Mouse (Mus musculus) thymus, postnatal 0 days (tissue): ENCODE data around the gene Ikbip. TPM values are rescaled to one million over a fixed set of nuclear protein-coding genes. Genes with fewer than 3 reads are reported as not detected.
A peak's percentile ranks its signal among the peaks of the same experiment; 100 is the strongest.

ENCODE experiments used
- DNase-seq: peaks from one replicate; pipeline ENCODE4 v3.0.0-alpha.2; 2015; ENCODE audit warnings: low spot score
- polyA plus RNA-seq: library from polyadenylated mRNA; unstranded; fragments of >200 nt; fragmentation: Nextera tagmentation; extraction: Ambion mirVana; gene quantifications from 2 replicates; pipeline ENCODE4 v1.2.1, GENCODE M21; 2015

Ikbip gene
- polyA plus RNA-seq, 1 experiment from 2014 or later, result 12.2 TPM

DNA sequence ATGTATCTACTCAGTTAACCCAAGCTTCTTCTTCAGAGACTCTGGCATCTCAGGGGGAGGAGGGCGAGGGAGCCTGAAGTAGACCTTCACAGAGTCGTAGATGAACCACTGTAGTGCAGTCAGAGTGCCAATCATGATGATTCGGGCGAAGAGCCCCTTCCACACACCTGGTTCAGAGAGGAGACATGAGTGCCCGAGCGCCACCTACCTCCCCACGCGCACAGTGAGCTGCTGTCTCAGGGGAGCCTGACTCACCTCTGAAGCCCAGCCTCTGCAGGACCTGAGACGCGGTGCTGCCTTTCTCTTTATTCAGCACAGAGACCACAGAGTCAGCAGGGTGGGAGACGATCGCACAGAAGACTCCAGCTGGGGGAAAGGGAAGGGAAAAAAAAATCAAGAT lies 34.2 kb downstream of the Ikbip start:
- DNase-seq, result no peak

DNA sequence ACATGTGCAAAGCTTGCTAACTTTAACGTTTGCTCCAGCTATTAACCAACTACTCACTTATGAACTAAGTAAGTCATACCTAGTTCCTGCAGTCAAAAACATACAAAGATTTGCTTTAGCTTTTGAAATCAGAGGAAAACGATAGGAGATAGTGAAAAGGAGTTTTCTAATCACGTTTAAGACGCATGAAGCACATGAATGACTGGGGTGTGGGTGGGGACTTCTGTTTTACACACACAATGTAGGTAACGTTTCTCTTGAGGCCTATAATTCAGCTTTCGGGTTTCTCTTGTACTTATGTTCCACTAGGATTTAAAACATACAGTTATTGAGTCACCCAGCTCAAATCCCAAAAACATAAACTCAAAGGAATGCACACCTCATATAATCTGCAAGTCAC lies 39.9 kb downstream of the Ikbip start:
- DNase-seq, result no peak

DNA sequence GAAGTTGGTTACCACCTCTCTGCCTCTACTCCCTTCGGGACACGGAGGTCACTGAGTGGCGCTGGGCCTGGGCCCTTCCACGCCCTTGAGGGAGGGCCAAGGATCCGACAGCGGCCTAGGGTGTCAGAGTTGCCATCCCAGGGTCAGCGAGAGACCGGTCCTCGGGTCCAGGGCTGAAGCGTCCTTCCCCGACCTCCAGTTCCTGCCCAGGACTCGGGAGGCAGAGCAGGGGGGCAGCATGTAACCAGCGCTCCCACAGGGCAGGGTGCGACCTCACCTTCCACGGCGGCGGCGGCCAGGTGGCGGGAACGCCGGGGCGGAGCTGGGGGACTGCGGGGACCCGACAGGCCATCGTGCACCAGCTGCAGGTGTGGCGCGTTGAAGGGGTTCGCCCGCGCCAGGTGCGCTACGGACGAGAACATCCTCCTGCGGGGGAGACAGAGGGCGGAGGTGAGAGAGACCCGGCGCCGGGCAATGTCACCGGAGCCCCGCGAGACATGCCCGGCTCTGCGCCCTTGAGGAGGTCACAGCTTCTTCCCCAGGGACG lies 40.6 kb downstream of the Ikbip start:
- DNase-seq, result no peak

DNA sequence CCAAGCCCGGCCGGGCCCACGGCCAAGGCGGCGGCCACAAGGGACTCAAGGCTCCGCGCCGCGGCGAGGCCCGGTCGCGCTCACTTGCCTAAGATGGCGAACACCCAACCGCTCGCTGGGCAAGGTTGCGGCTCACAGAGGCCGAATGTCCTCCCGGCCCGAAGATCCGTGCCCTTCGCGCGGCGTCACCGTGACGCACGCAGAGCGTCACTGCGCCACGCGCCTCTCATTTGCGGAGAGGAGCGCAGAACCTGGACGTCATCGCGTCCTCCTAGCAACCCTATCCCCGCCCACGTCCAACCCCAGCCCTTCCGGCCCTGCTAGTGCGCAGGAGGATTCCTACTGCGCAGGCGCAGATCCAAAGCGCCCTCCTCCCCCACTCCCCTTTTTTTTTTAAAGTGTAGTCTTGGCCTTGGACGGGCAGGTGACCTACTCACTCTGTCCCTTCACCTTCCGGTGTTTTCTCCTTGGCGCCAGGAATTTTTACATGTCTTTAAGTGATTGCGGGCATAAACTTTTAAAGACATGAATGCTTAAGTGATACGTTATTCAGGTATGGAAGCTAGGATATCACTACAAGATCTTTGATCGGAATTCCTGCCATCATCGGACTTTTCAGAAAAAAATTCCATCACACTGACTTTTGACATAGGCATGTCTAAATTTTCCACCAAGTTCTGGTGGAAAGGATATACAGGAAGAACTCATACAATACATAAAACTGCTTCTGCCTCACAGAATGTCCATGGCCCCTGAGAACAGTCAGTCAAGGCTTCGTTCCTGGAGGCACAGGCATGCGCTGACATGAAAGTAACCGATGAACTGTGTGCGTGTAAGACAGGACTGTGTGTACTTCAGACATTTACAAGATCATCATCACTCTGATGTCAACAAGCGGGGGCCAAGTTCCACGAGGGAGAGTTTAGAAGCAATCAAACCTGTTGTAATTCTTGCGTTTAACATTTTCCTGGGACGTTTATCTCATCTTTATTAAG lies 41.4 kb downstream of the Ikbip start, which contains the start of gene Slc25a3:
TSS of gene Slc25a3 (minus strand) at position 232 of the 995 bp plus-strand sequence.
- peak; percentile 99 for DNase-seq

DNA sequence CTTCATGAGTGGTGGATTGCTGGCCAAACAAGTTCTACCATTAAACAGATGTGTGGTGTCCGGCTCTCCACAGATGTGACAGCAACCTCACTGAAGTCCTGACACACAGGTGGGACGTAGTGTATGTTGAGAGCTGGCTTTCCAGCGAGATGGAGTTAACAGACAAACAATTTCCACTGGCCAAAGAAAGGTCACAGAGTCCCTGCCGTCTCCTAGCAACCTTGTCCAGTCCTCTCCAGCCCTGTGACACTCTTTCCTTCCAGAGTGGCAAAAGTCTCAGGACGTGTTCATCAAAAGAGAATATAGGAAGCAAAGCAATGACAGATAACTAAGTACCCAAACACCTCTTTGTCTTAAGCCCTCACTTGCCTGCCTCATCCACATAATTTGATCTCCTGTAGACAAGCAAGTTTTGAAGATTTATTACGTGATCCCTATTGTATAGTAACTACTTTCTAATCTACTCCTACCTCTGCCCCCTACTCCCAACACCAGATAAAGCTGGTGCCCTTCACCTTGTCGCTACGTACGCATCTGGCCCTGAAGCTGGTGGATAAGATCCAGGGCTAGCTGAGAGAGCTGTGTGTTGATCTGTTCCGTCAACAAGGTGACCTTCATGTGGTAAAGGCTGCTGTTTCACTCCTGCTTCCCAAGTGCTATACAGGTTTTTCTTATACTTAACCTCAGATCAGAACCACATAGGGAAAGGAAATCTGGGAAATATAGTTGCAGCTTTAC lies 44.0 kb downstream of the Ikbip start:
- DNase-seq, result no peak

- no peak for DNase-seq
These were observed 44.7 kb downstream of the Ikbip start for GRCm38 (mm10) chr10:91127395-91127794.

DNA sequence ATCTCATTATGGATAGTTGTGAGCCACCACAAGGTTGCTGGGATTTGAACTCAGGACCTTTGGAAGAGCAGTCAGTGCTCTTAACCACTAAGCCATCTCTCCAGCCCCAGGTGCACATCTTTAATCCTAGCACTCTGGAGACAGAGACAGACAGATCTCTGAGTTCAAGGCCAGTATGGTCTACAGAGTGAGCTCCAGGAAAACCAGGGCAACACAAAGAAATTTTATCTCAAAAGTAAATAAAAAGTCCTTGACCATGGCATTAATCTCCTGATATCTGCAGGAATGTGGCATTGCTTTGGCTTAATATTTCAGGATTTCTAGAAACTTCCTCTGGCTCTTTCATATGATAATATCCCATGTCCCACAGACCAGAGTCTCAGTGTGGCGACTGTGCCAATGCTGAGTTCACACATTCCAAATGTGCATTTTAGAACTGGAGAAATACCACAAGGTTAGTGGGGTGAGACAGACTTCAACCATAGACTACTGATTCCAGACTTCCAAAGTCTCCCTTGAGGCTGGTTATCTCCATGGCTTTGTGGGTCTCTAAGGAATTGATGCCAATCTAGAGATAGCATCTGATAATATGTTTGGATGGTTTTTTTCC lies 45.9 kb downstream of the Ikbip start:
- DNase-seq, result no peak

- DNase-seq, result no peak
These were observed 48.1 kb downstream of the Ikbip start for GRCm38 (mm10) chr10:91130792-91131191.

DNA sequence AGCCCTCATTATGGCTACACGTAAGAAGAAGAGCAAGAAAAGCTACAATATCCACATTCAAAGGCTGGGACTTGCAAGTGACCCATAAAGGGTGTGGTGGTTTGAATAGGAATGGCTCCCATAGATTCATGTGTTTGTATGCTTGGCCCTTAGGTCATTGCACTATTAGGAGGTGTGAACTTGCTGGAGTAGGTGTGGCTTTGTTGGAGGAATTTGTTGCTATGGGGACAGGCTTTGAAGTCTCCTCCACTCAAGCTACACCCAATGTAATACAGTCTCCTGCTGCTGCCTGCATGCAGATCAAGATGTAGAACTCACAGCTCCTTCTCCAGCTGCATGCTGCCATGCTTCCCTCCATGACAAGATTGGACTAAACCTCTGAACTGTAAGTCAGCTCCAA lies 48.8 kb downstream of the Ikbip start:
- no peak for DNase-seq

DNA sequence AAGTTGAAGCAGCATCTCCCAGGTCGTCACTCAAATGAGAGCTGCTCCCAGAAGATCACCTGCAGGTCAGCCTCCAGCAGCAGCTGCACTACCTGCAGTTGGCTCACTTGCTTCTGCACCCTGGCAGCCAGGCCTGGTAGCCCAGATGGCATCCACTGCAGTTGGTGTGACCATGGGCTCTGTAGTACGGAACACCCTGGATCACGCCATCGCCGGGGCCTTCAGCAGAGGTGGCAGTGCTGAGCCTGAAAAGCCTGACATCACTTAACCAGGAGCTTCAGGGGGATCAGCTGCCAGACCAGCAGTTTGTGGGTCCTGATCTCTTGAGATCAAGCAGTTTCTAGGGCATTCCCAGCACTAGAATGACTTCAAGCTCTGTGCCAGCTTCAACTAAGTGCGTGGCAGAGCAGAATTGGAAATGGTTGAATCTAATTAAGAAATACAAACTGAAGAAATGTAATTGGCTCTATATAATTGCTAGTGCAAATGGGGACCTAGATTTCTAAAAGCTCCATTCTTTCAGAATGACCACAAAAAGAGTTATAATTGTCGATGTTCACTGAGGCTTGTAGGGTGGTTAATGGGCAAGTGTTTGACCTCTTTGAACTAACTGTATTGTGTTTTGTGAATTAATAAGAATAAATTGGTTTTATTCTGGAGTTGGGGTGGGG lies 52.7 kb downstream of the Ikbip start:
- DNase-seq, result no peak

DNA sequence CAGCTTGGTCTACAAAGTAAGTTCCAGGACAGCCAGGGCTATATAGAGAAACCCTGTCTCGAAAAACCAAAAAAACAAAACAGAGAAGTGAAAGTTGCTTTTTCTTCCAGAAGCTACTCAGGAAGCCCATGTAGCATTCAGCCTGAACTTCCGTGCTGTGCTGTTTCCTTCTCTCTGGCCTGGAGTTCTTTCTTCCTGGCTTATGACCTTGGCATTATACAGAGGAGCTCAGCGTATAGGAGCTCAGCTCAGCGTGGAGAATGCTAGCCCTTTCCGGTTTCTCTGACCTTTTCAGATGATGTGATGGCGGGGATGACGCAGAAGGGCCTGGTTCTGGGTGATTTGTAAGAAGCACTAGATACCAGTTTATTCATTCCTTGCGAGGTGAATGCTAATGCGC lies 54.7 kb downstream of the Ikbip start:
- no peak for DNase-seq

- DNase-seq, result no peak
These were observed 55.6 kb downstream of the Ikbip start for GRCm38 (mm10) chr10:91138317-91138716.

DNA sequence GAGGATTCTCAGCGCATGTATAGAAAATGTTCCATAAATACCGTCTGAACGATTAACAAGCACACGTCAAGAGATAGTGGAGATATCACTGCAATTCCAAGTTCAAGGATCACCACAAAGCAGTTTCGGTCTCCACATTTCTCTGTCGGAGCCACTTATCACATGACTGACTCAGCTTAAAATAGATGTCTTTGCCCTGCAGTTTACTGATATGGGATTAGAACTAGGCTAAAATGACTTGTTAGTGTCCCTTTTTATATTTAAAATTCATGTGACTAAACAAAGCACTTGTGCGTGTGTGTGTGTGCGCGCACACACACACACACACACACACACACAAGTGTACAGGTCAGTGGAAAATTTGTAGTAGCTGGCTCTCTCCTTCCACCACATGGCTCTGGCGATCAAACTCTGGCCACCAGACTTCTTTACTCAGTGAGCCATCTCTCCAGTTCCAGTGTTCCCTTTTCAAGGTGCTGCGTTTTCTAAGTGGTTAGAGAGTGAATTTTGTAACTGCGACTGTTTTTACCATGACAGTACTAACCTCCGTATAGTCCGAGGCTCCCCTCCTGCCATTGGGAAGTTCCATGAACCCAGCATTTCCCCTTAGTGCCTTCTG lies 56.5 kb downstream of the Ikbip start:
- DNase-seq, result no peak

DNA sequence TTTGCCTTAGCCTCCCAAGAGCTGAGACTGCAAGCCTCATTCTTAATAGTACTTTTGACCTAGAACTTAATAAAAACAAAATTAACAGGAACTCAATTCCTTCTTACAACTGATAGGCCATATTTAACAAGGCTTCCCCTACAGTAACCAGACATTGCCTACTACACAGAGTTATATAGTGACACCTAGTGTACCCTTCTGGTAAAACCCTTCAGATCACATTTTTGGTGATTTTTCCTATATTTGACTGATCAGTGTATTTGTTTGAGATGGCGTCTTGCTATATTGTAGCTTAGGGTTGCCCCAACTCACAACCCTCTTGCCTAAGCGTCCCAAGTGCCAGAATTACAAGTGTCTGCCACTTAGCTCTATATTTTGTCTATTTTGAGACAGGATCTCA lies 58.8 kb downstream of the Ikbip start:
- DNase-seq, result peak; percentile 69

DNA sequence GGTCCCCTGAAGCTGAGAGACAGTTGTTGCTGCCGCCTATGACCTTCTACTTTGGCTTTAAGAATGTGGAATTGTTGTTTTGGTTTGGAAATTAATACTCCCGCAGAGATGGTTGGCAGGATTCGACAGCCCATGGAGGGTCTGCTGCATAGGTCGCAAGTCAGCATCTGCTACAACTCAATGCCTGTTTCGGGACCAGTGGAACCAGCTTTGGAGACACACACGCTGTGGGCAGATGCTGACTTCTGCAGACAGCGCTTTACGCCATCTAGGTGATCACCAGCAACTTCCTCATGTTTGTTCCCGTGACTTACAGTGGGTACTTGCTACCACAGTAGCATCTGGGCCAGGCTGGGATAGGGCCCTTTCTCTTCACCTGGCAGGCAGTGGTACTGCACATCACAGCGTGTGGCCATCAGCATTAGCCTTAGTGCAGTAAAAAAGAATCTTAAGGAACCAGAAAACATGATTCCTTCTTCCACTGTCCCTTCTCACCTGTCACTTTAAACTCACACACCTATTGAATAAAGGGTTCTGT lies 60.0 kb downstream of the Ikbip start:
- no peak for DNase-seq

GRCm38 (mm10) chr10:91143313-91144230 lies 60.8 kb downstream of the Ikbip start:
- DNase-seq, result no peak

DNA sequence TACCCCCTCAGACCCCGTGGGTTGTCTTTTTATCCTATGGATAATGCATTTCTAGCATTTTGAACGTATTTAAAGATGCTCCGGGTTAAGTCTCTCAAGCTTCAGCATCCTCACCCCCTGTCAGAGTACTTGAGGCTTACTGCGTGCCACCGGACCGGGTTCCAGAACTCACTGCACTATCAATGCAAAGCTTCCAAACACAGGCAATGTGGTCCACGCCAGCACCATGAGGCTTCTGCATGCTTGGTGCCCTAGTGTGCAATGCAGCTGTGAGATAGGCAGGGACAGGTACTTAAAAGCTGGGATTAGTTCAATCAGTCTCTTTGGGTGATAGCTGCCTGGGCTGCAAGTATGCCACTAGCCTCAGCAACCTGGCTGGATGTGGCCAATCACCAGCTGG lies 62.7 kb downstream of the Ikbip start:
- DNase-seq, result no peak
